Mouse (Mus musculus) kidney, adult 18-20 months (tissue): ENCODE data around the gene C130074G19Rik.
A peak's percentile ranks its signal among the peaks of the same experiment; 100 is the strongest.

Experiments
- DNase-seq: peaks from one replicate; pipeline ENCODE4 v3.0.0; 2021

The C130074G19Rik gene

GRCm38 (mm10) chr1:184882281-184883268 lies at the start of gene C130074G19Rik:
C130074G19Rik (minus strand) TSS chr1:184883218.
- DNase-seq = peak; percentile 90

DNA sequence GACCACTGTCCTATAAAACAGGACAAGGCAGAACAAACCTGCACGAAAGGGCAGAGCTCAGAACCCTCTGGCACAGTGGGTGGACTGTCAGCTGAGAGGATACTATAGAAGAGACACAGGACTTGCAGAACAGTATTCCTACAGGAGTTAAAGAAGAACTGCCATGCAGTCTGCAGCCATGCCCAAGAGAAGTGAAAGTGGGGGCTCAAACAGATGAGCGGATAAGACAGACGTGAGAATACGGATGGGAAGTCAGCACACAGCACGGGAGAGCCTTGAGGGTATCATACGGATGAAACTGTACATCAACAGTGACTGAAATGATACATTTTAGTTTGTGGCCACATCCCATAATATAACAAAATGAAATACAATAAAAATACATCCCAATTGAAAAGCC lies 48.1 kb upstream of the C130074G19Rik start:
- DNase-seq = no peak

- DNase-seq = no peak
Observed at GRCm38 (mm10) chr1:184928382-184928781, 45.4 kb upstream of the C130074G19Rik start.

DNA sequence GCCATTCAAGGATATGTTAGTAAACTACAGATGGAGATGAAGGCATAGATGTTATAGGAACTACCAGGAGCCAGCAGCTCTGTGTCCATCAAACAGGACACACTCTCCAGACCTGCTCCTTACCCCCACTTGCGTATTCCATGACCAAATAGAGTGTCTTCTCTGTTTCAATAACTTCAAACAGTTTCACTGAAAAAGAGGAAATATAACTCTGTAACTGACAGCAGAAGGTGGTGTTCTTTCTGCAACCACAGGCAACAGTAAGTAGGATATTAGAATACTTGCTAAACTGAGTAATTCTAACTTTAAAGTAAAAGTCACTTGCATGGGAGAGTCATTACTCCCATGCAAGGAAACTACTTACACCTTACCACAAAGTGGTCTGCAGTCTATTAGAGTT lies 44.9 kb upstream of the C130074G19Rik start:
- DNase-seq = no peak

GRCm38 (mm10) chr1:184922824-184923223 lies 39.8 kb upstream of the C130074G19Rik start:
- no peak for DNase-seq

DNA sequence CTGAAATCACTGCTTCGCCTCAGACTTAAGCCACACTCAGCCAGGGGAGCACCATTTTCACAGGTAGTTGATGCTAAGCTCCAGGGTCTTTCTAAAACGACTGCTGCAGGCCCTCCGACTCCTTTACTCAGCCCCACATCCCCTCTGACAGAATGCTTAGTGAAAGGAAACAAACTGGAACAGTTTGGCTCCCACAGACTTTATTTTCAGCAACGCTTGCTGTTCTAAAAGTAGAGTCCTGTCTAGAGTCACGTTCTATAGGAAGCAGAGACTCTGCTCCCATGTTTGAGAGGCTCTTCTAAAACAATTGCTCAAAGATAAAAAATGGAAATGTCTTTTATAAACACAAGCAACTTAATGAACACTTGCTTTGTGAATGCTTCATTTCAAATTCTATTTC lies 37.0 kb upstream of the C130074G19Rik start:
- DNase-seq = no peak

DNA sequence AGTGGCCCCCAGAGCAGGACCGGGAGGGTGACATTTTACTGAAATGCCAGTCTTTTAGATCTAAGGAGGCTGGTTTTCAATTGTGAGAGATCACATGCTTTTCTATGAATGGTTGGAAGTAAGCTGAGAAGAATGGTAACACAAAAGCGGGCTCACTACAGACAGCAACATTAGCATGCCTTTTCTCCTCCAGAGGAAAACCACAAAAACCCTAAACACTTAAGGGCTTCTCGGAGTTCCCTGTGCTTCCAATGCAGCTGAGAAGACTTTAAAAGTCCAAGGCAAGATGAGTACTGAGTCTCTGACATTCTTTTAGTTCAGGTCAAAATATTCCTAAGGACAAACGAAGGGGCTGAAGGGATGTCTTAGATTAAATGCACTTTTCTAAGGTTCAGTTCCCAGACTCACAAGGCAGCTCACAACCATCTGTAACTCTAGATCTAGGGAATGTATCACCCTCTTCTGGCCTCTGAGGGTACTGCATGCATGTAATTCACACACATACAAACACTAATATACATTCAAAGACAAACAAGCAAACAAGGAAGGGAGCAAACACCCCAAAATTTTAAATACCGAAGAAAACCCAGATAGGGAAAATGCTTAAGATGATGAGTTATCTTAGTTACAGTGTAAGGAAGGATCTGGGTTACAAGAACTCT lies 35.3 kb upstream of the C130074G19Rik start:
- no peak for DNase-seq

GRCm38 (mm10) chr1:184912336-184912735 lies 29.3 kb upstream of the C130074G19Rik start:
- DNase-seq = no peak

DNA sequence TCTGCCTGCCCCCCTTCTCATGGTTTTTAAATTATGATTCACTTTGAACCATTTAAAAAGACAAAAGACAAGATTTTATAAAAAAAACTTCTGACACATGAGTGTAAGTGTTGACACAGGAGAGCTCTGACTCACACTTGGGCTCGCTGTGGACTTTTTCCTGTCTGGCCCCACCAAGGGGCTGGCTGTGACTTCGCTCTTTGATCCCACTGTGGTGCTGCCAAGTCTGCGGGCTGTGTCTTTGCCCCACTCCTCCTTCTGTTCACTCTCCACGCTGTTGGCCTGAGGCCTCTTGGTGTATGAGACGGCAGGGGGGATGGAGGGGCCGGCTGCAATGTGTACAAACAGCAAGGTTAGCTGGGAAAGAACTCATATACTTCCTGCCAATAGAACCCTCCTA lies 28.8 kb upstream of the C130074G19Rik start:
- DNase-seq = peak; percentile 46

DNA sequence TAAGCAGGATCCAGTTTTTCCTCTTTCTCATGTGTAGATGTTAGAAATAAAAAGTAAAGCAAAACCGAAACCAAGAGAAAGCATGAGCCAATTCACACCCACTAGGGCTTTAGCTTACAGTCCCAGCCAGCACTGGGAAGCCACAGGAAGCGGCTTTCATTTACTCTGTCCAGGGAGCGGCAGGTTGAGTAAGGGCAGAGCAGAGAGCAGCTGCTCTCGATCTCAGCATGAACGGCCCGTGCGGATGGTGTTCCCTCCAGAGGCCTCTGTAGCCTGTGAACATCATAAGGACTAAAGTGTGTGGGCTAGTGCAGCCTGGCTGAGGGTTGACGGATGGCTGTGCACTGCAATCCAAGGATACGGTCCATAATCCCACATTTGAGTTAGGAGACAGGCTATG lies 25.5 kb upstream of the C130074G19Rik start:
- DNase-seq = no peak

DNA sequence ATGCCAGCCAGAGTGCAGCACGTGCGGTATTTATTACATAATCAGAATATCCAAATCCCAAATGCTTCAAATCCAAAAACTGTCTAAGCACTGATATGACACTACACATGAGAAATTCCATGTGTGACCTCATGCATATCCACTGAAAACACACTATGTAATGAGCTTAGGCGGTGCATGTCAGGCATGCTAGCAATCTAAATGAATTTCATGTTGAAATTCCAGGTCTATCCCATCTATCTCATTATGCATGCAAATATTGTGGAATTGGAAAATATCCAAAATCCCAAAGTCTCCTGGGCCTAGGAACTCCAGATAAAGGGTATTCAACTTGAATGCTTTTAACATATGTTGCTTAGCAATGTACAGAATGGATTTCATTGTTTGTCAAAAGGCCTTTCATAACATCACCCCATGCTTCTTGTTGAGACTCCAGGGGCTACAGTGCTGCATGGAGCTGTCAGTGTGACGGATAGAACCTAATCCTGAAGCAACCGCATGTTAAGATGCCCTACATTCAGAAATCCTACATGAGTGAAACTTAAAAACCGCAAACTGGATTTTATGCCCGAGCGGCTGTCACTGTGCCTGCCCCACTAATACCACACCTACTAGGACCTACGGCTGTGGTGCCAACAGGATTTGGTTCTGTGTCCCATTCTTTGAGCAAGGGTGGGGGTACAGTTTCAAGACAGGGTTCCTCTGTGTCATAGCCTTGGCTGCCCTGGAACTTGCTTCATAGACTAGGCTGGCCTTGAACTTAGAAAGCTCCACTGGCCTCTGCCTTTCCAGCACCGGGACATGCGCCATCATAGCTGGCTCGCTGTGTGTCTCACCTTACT lies 23.1 kb upstream of the C130074G19Rik start:
- no peak for DNase-seq

DNA sequence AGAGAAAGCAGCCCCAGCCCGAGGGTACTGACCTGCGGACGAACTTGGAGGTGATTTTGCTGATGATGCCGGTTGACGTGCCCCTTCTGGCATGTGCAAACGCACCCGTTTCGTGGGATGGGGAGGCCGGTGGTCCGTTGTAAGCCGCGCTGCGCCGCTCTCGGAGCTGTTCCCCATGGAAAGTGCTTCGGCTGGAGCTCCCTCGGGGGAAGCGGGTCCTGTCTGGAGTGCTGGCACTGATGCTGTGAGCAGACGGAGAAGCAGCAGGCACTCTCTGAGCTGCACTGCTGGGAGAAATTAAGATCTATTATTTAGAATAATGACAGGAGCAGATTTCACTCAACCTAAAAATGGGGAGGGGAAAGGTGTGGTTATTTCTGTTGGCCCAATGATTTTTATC lies 22.4 kb upstream of the C130074G19Rik start:
- no peak for DNase-seq

- no peak for DNase-seq
Observed at GRCm38 (mm10) chr1:184903697-184904096, 20.7 kb upstream of the C130074G19Rik start.

DNA sequence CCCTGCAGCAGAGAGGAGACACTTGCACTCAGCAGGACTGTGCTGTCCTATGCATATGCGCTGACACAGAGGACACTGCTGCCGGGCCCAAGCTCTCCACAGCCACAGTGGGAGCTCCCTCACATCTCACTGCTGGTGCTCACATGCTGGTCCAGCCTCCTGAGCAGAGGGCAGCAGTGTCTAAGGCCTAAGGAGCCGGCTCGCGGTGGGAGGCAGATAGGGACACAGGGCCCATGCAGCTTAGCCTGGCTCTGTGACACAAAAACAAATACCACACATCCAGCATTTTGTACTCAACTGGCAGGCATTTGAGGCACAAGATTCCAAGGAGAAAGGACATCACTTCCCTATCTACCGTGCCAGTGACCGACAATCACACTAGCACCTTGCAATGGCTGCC lies 19.9 kb upstream of the C130074G19Rik start:
- DNase-seq = no peak

GRCm38 (mm10) chr1:184897350-184897749 lies 14.3 kb upstream of the C130074G19Rik start:
- no peak for DNase-seq

DNA sequence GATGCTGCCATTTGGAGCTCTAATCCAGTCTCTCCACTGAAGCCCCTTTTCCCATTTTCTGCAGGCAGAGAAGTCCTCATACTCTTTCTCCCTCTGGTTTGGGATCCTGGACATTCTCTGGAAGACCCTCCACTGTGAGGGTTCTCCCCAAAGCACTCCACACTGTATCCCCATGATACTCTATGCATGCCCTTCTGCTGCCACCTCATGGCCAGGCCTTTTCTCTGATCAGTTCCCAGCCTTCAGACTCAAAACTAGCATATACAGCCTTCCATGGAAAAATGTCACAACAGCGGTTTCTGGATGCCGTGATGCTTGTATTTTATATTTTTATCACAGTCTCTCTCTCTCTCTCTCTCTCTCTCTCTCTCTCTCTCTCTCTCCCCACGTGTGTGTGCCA lies 9.0 kb upstream of the C130074G19Rik start:
- DNase-seq = peak; percentile 32

GRCm38 (mm10) chr1:184889454-184889853 lies 6.4 kb upstream of the C130074G19Rik start:
- no peak for DNase-seq

DNA sequence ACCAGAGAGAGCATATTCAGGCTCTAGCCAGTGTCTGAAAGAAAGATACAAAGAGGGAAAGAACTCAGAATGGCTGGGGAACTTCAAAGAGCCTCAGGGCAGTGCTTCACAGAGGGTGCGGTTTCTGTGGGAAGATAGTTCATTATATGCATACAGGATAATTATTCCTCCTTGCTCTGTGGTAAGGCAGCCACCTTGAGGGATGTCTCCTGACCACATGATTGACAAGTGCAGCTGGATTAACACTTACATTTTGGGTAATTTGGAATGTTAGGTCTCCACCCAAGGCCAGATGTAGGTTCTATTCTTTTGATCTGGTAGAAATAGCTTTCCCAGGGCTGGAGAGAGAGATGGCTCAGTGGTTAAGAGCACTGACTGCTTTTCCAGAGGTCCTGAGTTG lies 3.1 kb upstream of the C130074G19Rik start:
- DNase-seq = no peak

GRCm38 (mm10) chr1:184881861-184882260 lies 1.2 kb downstream of the C130074G19Rik start:
- DNase-seq = no peak

- no peak for DNase-seq
Observed at GRCm38 (mm10) chr1:184881211-184881610, 1.8 kb downstream of the C130074G19Rik start.

DNA sequence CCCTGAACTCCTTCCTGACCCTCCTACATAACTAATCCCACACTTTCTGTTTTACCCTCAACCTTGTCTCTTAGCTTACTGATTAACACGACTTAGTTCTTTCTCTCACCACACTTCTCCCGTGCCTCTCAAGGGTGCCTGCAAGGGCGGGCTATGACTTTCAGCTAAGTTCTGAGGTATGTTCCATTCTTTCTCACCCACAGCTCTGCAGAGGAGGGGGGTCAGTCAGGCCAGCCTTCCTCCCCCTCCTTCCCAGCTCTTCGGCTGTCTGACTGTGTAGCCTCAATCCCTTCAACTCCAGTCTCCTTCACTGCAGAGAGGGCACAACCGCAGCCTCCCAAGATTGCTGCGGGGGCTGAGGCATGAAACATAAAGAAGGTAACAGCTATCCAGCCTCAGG lies 4.2 kb downstream of the C130074G19Rik start:
- DNase-seq = peak; percentile 69

DNA sequence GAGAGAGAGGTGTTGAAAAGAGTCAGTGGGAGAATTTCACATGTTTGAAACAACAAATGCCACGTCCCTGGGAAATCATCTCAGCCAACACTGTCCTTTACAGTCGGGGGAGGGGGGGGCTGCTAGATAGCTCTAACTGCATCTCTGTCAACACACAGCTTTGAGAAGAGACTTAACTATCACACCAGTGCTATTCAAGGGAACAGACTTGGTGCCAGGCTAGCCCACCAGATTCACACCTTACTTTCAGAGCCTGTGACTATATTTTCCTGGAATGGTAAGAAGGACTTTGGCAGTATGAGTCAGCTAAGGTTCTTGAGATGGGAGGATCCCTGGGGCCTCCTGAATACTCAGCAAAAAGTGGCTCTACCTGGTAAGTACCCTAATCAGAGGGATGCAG lies 5.7 kb downstream of the C130074G19Rik start:
- DNase-seq = no peak

DNA sequence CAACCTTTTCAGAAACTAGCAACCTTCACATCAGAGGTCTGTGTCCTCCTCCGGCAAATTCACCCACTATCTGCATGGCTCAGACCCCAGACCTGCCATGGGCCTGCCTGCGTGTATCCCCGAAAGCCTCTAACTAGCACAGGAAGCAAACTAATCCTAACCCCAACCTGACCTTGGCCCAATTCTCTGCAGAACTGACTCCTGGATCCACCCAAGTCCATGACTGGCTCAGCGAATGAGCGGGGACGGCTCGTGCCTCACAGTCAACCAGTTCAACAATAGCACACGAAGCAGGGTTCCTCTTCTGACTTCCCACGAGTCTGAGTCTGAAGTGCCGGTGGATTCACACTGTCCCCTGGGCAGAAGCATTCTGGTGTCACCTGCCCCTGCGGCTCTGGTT lies 9.1 kb downstream of the C130074G19Rik start:
- no peak for DNase-seq
